Mouse (Mus musculus) hindbrain, embryonic 11.5 days (tissue): ENCODE measurements around the gene Gm49380. TPM values are rescaled to one million over a fixed set of nuclear protein-coding genes. Genes with fewer than 3 reads are reported as not detected.

Experiments
- ATAC-seq: fragments of 200-750 bp; cut with Nextera tagmentation; 2 replicates; pipeline ENCODE4 v1.8.0; 2017; ENCODE audit warnings: mild to moderate bottlenecking, moderate TSS enrichment, moderate library complexity; ENCODE audit not compliant: low FRiP score
- DNase-seq: peaks from one replicate; pipeline ENCODE4 v3.0.0-alpha.2; 2015; ENCODE audit warnings: low spot score
- H3K27ac ChIP-seq: fragments of 300-500 bp; sonication (generic); 2 replicates; pipeline ENCODE4 v1.5.1; 2014; ENCODE audit warnings: mild to moderate bottlenecking, low read depth, low read length
- H3K27me3 ChIP-seq: fragments of 300-500 bp; sonication (generic); 2 replicates; pipeline ENCODE4 v1.6.1; 2014; ENCODE audit warnings: mild to moderate bottlenecking, low read length, moderate library complexity, mixed read lengths; ENCODE audit not compliant: control insufficient read depth, insufficient read depth
- H3K36me3 ChIP-seq: fragments of 300-500 bp; sonication (generic); 2 replicates; pipeline ENCODE4 v1.6.1; 2014; ENCODE audit warnings: mild to moderate bottlenecking, low read length, moderate library complexity, mixed read lengths; ENCODE audit not compliant: control insufficient read depth, insufficient read depth
- H3K4me1 ChIP-seq: fragments of 300-500 bp; sonication (generic); replicated peaks from 2 replicates; pipeline ENCODE4 v1.6.1; 2014; ENCODE audit warnings: low read length, mixed read lengths; ENCODE audit not compliant: control insufficient read depth, insufficient read depth
- H3K4me2 ChIP-seq: fragments of 300-500 bp; sonication (generic); replicated peaks from 2 replicates; pipeline ENCODE4 v1.6.1; 2014; ENCODE audit warnings: mild to moderate bottlenecking, low read depth, low read length
- H3K4me3 ChIP-seq: fragments of 300-500 bp; sonication (generic); 2 replicates; pipeline ENCODE4 v1.5.1; 2014; ENCODE audit warnings: low read depth, low read length
- H3K9ac ChIP-seq: fragments of 300-500 bp; sonication (generic); 2 replicates; pipeline ENCODE4 v1.6.1; 2014; ENCODE audit warnings: low read depth, low read length
- H3K9me3 ChIP-seq: fragments of 300-500 bp; sonication (generic); 2 replicates; pipeline ENCODE4 v1.6.1; 2016; ENCODE audit warnings: low read length; ENCODE audit not compliant: control insufficient read depth
- WGBS: fragments of 180-500 bp; shearing (Covaris S2); extraction: QIAGEN DNeasy Blood & Tissue Kit; methylation state at CpG from one replicate; pipeline ENCODE4 v1.1.7; 2014; 5-methylcytosine and 5-hydroxymethylcytosine counted together
- polyA plus RNA-seq: library from polyadenylated mRNA; unstranded; fragments of >200 nt; fragmentation: Nextera tagmentation; extraction: Ambion mirVana; gene quantifications from 2 replicates; pipeline ENCODE4 v1.2.1, GENCODE M21; 2014

Gm49380 gene
- polyA plus RNA-seq, 1 experiment from 2014 or later = 0.29 TPM

GRCm38 (mm10) chr9:44070844-44071231, 42.5 kb downstream of the Gm49380 start:
- 0 out of 2 replicates have a peak overlapping the region, but pooled peaks have one; percentile 5 for H3K4me2 ChIP-seq
- peaks cover 21% of the 10 kb centered on the region for H3K4me1 ChIP-seq
- H3K9me3 ChIP-seq = no peaks in the 10 kb centered on the region
- no peak overlapping the region for H3K9ac ChIP-seq
- H3K27ac ChIP-seq = no peak overlapping the region
- no peaks in the 10 kb centered on the region for H3K27me3 ChIP-seq
- no peak overlapping the region for H3K4me3 ChIP-seq
- ATAC-seq = no peak
- 39% methylated on average over 8 of the region's 8 CpGs for WGBS
- no peaks in the 10 kb centered on the region for H3K36me3 ChIP-seq
- no peak for DNase-seq

GRCm38 (mm10) chr9:44070113-44070843, 43.0 kb downstream of the Gm49380 start:
- H3K4me1 ChIP-seq = peaks cover 21% of the 10 kb centered on the region
- no peaks in the 10 kb centered on the region for H3K36me3 ChIP-seq
- H3K9me3 ChIP-seq = no peaks in the 10 kb centered on the region
- DNase-seq = no peak
- H3K27ac ChIP-seq = no peak overlapping the region
- no peaks in the 10 kb centered on the region for H3K27me3 ChIP-seq
- WGBS = 69% methylated on average over 14 of the region's 14 CpGs
- H3K4me2 ChIP-seq = 0 out of 2 replicates have a peak overlapping the region, but pooled peaks have one; percentile 5
- ATAC-seq = no peak
- H3K9ac ChIP-seq = no peak overlapping the region
- H3K4me3 ChIP-seq = no peak overlapping the region

GRCm38 (mm10) chr9:44069252-44069651, 44.0 kb downstream of the Gm49380 start:
- WGBS = 34% methylated on average over 7 of the region's 7 CpGs
- Histone ChIP-seq H3K27me3 (no peaks in the 10 kb centered on the region), H3K4me2 (0 out of 2 replicates have a peak overlapping the region, but pooled peaks have one; percentile 7), H3K36me3 (no peaks in the 10 kb centered on the region), H3K9me3 (no peaks in the 10 kb centered on the region), H3K27ac (no peak overlapping the region), H3K9ac (no peak overlapping the region), H3K4me3 (no peak overlapping the region), H3K4me1 (peaks cover 21% of the 10 kb centered on the region)
- ATAC-seq = no peak
- DNase-seq = no peak

GRCm38 (mm10) chr9:44067960-44068330, 45.4 kb downstream of the Gm49380 start:
- Histone ChIP-seq H3K4me1 (peaks cover 18% of the 10 kb centered on the region), H3K9me3 (no peaks in the 10 kb centered on the region), H3K27ac (no peak overlapping the region), H3K36me3 (no peaks in the 10 kb centered on the region), H3K9ac (no peak overlapping the region), H3K4me2 (no peak overlapping the region), H3K27me3 (no peaks in the 10 kb centered on the region), H3K4me3 (no peak overlapping the region)
- WGBS = 85% methylated on average over 6 of the region's 6 CpGs
- ATAC-seq (no peak), DNase-seq (no peak)

- no peaks in the 10 kb centered on the region for H3K36me3 ChIP-seq
- WGBS = 8% methylated on average over 15 of the region's 15 CpGs
- H3K4me1 ChIP-seq = peaks cover 17% of the 10 kb centered on the region
- H3K9me3 ChIP-seq = no peaks in the 10 kb centered on the region
- no peak overlapping the region for H3K27ac ChIP-seq
- ATAC-seq = no peak; the same call in 1 of the 2 replicates
- peak; percentile 23 for DNase-seq
- no peaks in the 10 kb centered on the region for H3K27me3 ChIP-seq
- peak overlapping the region; percentile 42 for H3K4me2 ChIP-seq
- peak overlapping the region; percentile 5; the same call in 1 of the 2 replicates for H3K9ac ChIP-seq
- H3K4me3 ChIP-seq = peak overlapping the region; percentile 30
Measured at GRCm38 (mm10) chr9:44067241-44067959, 45.9 kb downstream of the Gm49380 start.

- peak within 1 kb of the TSS; percentile 5; the same call in 1 of the 2 replicates for H3K9ac ChIP-seq
- WGBS = 0% methylated on average over 36 of the region's 38 CpGs
- H3K36me3 ChIP-seq = no peaks in the 10 kb centered on the region
- ATAC-seq (peak; percentile 97), DNase-seq (peak; percentile 99)
- H3K4me3 ChIP-seq = peak within 1 kb of the TSS; percentile 30
- no peak within 1 kb of the TSS for H3K27ac ChIP-seq
- H3K27me3 ChIP-seq = no peaks in the 10 kb centered on the region
- H3K4me2 ChIP-seq = peak within 1 kb of the TSS; percentile 42
- peaks cover 12% of the 10 kb centered on the region for H3K4me1 ChIP-seq
- H3K9me3 ChIP-seq = no peaks in the 10 kb centered on the region
Measured at GRCm38 (mm10) chr9:44066785-44067225, 46.5 kb downstream of the Gm49380 start, which contains the start of gene Usp2. Gene Usp2, plus strand, starts transcription at chr9:44067021.

GRCm38 (mm10) chr9:44065177-44065576, 48.1 kb downstream of the Gm49380 start:
- no peaks in the 10 kb centered on the region for H3K36me3 ChIP-seq
- H3K4me1 ChIP-seq = no peaks in the 10 kb centered on the region
- WGBS = 43% methylated on average over 1 of the region's 1 CpGs
- no peak overlapping the region for H3K27ac ChIP-seq
- H3K4me3 ChIP-seq = no peak overlapping the region
- ATAC-seq (no peak), DNase-seq (no peak)
- no peaks in the 10 kb centered on the region for H3K27me3 ChIP-seq
- no peak overlapping the region for H3K9ac ChIP-seq
- H3K4me2 ChIP-seq = no peak overlapping the region
- no peaks in the 10 kb centered on the region for H3K9me3 ChIP-seq

GRCm38 (mm10) chr9:44058606-44059005, 54.7 kb downstream of the Gm49380 start:
- H3K4me1 ChIP-seq = no peaks in the 10 kb centered on the region
- 84% methylated on average over 6 of the region's 6 CpGs for WGBS
- DNase-seq = no peak
- no peak overlapping the region for H3K27ac ChIP-seq
- H3K9me3 ChIP-seq = no peaks in the 10 kb centered on the region
- H3K9ac ChIP-seq = no peak overlapping the region
- H3K27me3 ChIP-seq = no peaks in the 10 kb centered on the region
- no peak for ATAC-seq
- no peak overlapping the region for H3K4me3 ChIP-seq
- H3K36me3 ChIP-seq = no peaks in the 10 kb centered on the region
- H3K4me2 ChIP-seq = no peak overlapping the region
